Mouse (Mus musculus): ENCODE results near the gene Prrx2. TPM values are rescaled to one million over a fixed set of nuclear protein-coding genes. Genes with fewer than 3 reads are reported as not detected.

The Prrx2 gene
- polyA plus RNA-seq, 1 experiment from 2014 or later: 6.9 TPM

DNA sequence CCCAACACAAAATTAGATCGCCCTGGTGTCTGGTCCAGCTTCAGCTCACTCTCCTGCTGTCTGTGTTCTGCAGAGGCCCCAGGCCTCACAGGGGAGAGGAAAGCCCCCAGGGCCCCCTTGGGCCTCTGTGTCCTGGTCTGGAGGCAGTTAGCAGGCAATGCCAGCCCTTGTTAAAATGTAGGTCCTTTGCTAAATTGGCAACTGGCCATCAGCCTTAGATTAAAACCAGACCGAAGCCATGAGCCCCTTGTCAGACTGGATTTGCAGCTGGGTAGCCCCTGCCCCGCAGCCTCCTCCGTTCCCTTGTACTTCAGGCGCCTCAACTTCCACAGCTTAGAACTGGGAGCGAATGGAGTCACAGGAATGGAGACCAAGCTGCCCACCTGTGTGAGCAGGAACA is 37.9 kb downstream of the Prrx2 start:
- H3K27me3 ChIP-seq (ENCODE audit: insufficient read depth, low read length): no peaks in the 10 kb centered on the region
- DNase-seq (ENCODE audit: low spot score) (no peak), ATAC-seq (replicated peaks; ENCODE audit: low FRiP score, low read depth) (no peak)
- peaks cover 2% of the 10 kb centered on the region; the same call in 1 of the 2 replicates for H3K4me1 ChIP-seq (replicated peaks; ENCODE audit: insufficient read depth, low read length)
- no peak overlapping the region for H3K9ac ChIP-seq (ENCODE audit: low read depth, low read length)
- no peak overlapping the region for H3K4me3 ChIP-seq (replicated peaks; ENCODE audit: low read depth, low read length)
- H3K9me3 ChIP-seq (replicated peaks; ENCODE audit: low read length): no peaks in the 10 kb centered on the region
- WGBS: 85% methylated on average over 6 of the region's 6 CpGs
- H3K27ac ChIP-seq: no peak overlapping the region
- TF ChIP-seq CTCF (IDR thresholded peaks at IDR 0.05; ENCODE audit: low read depth): no peak
- no peak overlapping the region for H3K4me2 ChIP-seq (ENCODE audit: low read length)
- no peaks in the 10 kb centered on the region for H3K36me3 ChIP-seq (ENCODE audit: insufficient read depth, low read length)

DNA sequence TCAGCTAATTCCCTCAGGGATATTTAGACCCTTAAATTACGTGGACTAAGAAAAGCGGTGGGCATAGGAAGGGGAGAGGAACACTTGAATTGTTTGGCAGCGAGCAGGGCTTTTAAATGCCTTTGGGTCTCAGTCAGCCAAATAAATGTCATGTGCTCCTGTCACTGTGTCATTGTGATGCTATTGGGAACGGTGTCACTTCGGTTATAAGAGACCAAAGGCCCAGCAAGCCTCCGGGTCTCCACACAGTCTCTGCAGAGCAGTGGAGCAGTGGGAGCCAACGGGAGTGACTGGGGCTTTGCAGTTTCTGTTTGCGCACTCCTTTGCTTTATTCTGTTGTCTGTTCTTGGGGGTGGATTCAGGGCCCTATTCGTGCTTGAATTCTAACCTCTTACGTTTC is 39.7 kb downstream of the Prrx2 start:
- ATAC-seq (replicated peaks; ENCODE audit: low FRiP score, low read depth) (no peak), DNase-seq (ENCODE audit: low spot score) (no peak)
- WGBS: 61% methylated on average over 10 of the region's 10 CpGs

DNA sequence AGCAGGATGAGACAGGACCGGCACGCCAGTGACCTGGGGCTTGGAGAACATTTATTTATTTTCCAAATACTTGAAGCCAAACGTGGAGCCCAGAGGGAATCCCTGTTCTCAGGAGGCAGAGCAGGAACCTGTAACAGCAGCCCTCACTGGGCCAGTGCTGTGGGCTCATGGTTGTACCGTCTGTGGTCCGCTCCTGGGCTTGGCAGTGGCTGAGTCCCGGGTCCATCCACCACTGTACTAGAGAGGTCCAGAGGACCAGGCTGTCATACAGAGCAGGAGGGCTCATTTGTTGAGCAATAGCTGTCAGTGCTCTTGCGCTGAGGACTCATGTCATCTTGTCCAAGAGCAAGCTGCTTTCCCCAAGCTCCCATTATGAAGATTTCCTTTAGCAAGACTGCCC is 40.3 kb downstream of the Prrx2 start:
- H3K27ac ChIP-seq: no peak overlapping the region
- peaks cover 2% of the 10 kb centered on the region; the same call in 1 of the 2 replicates for H3K4me1 ChIP-seq (replicated peaks; ENCODE audit: insufficient read depth, low read length)
- no peaks in the 10 kb centered on the region for H3K27me3 ChIP-seq (ENCODE audit: insufficient read depth, low read length)
- no peaks in the 10 kb centered on the region for H3K36me3 ChIP-seq (ENCODE audit: insufficient read depth, low read length)
- no peak overlapping the region for H3K9ac ChIP-seq (ENCODE audit: low read depth, low read length)
- DNase-seq (ENCODE audit: low spot score): no peak
- no peaks in the 10 kb centered on the region for H3K9me3 ChIP-seq (replicated peaks; ENCODE audit: low read length)
- TF ChIP-seq CTCF (IDR thresholded peaks at IDR 0.05; ENCODE audit: low read depth): no peak
- no peak overlapping the region for H3K4me2 ChIP-seq (ENCODE audit: low read length)
- H3K4me3 ChIP-seq (replicated peaks; ENCODE audit: low read depth, low read length): no peak overlapping the region
- 71% methylated on average over 7 of the region's 7 CpGs for WGBS
- no peak for ATAC-seq (replicated peaks; ENCODE audit: low FRiP score, low read depth)

More for the DNA sequence above, 39.7 kb downstream of the Prrx2 start:
- Histone ChIP-seq H3K9ac (ENCODE audit: low read depth, low read length) (no peak overlapping the region), H3K36me3 (ENCODE audit: insufficient read depth, low read length) (no peaks in the 10 kb centered on the region), H3K27me3 (ENCODE audit: insufficient read depth, low read length) (no peaks in the 10 kb centered on the region), H3K27ac (no peak overlapping the region), H3K4me2 (ENCODE audit: low read length) (no peak overlapping the region), H3K9me3 (replicated peaks; ENCODE audit: low read length) (no peaks in the 10 kb centered on the region), H3K4me3 (replicated peaks; ENCODE audit: low read depth, low read length) (no peak overlapping the region), H3K4me1 (replicated peaks; ENCODE audit: insufficient read depth, low read length) (peaks cover 2% of the 10 kb centered on the region; the same call in 1 of the 2 replicates)
- TF ChIP-seq CTCF (IDR thresholded peaks at IDR 0.05; ENCODE audit: low read depth): no peak

DNA sequence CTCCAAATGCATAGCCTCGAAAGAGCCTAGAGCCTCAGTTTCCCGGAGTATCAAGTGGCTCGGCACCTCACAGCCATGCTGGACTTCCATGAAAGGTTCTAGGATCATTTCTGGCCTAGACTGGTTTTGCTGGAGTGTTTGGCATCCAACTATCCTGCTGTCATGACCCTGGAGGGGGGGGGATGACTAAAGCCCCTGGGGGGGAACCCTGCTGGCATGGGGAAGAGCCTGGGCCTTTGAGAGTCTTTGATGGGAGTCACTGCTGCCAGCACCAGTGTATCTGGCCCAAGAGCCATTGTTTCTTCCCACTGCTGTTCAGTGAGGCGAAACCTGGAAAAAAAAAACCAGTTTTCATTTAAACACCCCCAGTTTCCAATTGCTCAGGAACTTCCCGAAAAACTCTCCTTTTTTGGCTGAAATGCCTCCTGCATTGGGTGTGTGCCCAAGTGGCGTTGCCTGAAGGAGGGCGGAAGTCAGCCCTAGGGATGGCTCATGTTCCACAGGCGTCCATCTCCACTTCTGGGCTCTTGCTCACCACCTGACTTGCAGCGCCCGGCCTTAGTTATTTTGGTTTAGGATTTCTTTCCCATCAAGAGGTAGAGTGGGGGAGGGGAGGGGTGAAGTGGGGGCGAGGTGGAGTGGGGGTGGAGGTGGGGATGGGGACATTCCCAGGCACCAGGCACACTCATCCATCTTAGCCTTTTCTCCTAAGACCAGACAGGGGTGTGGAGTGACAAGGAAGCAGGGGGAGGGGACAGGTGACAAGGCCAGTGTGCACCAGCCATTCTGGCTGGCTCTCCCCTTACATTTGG is 41.1 kb downstream of the Prrx2 start:
- no peak for DNase-seq (ENCODE audit: low spot score)
- H3K9me3 ChIP-seq (replicated peaks; ENCODE audit: low read length): no peaks in the 10 kb centered on the region
- H3K4me3 ChIP-seq (replicated peaks; ENCODE audit: low read depth, low read length): no peak overlapping the region
- H3K36me3 ChIP-seq (ENCODE audit: insufficient read depth, low read length): no peaks in the 10 kb centered on the region
- no peaks in the 10 kb centered on the region for H3K27me3 ChIP-seq (ENCODE audit: insufficient read depth, low read length)
- peaks cover 2% of the 10 kb centered on the region; the same call in 1 of the 2 replicates for H3K4me1 ChIP-seq (replicated peaks; ENCODE audit: insufficient read depth, low read length)
- ATAC-seq (replicated peaks; ENCODE audit: low FRiP score, low read depth): no peak
- no peak for TF ChIP-seq CTCF (IDR thresholded peaks at IDR 0.05; ENCODE audit: low read depth)
- no peak overlapping the region for H3K27ac ChIP-seq
- 53% methylated on average over 11 of the region's 11 CpGs for WGBS
- H3K9ac ChIP-seq (ENCODE audit: low read depth, low read length): no peak overlapping the region
- no peak overlapping the region for H3K4me2 ChIP-seq (ENCODE audit: low read length)

DNA sequence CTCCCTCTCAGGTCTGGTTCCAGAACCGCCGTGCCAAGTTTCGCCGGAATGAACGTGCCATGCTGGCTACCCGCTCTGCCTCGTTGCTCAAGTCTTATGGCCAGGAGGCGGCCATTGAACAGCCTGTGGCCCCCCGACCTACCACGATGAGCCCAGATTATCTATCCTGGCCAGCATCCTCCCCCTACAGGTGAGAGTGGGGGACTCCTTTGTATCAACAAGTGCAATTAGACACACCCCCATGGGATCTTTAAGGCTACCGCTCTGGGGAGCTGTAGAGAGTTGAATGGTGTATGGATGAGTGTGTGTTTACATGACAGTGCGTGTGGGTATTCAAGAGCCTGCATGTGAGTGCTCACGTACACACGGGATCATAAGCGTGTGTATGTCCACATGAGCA is 44.7 kb downstream of the Prrx2 start:
- DNase-seq (ENCODE audit: low spot score): no peak
- Histone ChIP-seq H3K4me1 (replicated peaks; ENCODE audit: insufficient read depth, low read length) (peaks cover 2% of the 10 kb centered on the region; the same call in 1 of the 2 replicates), H3K4me2 (ENCODE audit: low read length) (no peak overlapping the region), H3K9ac (ENCODE audit: low read depth, low read length) (no peak overlapping the region), H3K27ac (no peak overlapping the region), H3K36me3 (ENCODE audit: insufficient read depth, low read length) (no peaks in the 10 kb centered on the region), H3K9me3 (replicated peaks; ENCODE audit: low read length) (no peaks in the 10 kb centered on the region), H3K4me3 (replicated peaks; ENCODE audit: low read depth, low read length) (no peak overlapping the region), H3K27me3 (ENCODE audit: insufficient read depth, low read length) (no peaks in the 10 kb centered on the region)
- ATAC-seq (replicated peaks; ENCODE audit: low FRiP score, low read depth): no peak
- 93% methylated on average over 15 of the region's 15 CpGs for WGBS
- no peak for TF ChIP-seq CTCF (IDR thresholded peaks at IDR 0.05; ENCODE audit: low read depth)

DNA sequence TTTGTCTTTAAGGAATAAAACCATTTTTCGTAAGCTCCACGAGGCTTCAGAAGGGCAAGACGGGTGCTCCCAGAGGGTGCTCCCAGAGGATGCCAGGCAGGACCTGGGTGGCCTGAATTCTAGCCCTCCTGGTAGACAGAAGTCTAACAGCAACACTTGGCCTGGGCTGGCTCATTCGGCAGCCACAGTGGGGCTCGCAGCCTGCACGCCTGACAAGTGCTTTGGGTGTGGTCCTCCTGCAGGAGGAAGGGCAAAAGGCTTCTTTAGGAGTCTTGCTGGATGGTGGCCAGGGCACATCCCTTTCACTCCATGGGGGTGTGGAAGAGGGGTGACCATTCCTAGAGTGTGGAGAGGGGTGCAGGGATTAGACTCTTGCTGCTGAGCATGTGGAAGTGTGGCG is 46.4 kb downstream of the Prrx2 start:
- Histone ChIP-seq H3K27me3 (ENCODE audit: insufficient read depth, low read length) (no peaks in the 10 kb centered on the region), H3K4me2 (ENCODE audit: low read length) (no peak overlapping the region), H3K9me3 (replicated peaks; ENCODE audit: low read length) (no peaks in the 10 kb centered on the region), H3K4me1 (replicated peaks; ENCODE audit: insufficient read depth, low read length) (0 out of 2 replicates have a peak, but pooled peaks cover under 1% of the 10 kb centered on the region), H3K36me3 (ENCODE audit: insufficient read depth, low read length) (no peaks in the 10 kb centered on the region), H3K9ac (ENCODE audit: low read depth, low read length) (no peak overlapping the region), H3K4me3 (replicated peaks; ENCODE audit: low read depth, low read length) (no peak overlapping the region), H3K27ac (no peak overlapping the region)
- DNase-seq (ENCODE audit: low spot score): no peak
- ATAC-seq (replicated peaks; ENCODE audit: low FRiP score, low read depth): no peak
- TF ChIP-seq CTCF (IDR thresholded peaks at IDR 0.05; ENCODE audit: low read depth): no peak
- 79% methylated on average over 7 of the region's 7 CpGs for WGBS

All from kidney, postnatal 0 days (tissue).